Mouse (Mus musculus) WW6 (cell line): ENCODE measurements around the gene Slc25a33.

Experiments used
- DNase-seq: peaks from one replicate; pipeline ENCODE4 v3.0.0-alpha.2; 2013; ENCODE audit warnings: low read depth, low spot score

Gene Slc25a33

DNA sequence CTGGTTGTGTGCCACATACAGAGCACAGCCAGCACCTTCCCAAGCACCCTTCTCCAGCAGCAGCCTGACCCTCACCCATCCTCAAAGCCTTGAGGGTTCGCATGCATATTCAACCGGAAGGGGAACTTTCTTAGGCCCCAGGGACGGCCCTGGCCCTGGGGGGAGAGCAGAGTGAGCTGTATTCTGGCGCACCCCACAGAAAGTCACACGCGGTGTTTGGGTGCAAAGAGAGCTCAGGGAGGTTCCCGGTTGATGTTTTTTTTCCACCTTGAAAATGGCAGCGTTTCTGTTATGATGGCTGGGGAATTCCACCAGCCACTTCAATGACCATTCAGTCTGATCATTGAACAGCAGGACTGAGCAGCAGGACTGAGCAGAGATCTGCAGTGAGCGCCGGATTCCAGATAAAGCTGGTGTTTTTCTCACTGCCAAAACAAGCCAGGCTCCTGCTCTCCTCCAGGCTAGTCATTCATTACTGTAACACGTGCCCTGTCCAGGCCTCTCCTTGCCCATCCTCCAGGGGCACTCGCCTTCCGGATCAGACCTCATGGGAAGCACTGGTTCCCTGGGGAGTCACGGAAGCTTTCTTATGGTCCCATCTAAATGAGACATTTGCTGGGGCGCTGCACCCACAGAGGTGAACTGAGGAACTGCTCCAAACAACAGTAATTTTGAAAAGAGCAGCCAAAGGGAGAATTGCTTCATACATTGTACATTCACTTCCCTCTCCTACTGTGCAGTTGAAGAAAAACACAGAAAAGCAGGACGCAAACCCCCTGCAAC lies 77.7 kb downstream of the Slc25a33 start:
- no peak for DNase-seq
